Mouse (Mus musculus) retina, adult 2 months (tissue): Measurements from ENCODE around the gene Enoph1.

ENCODE experiments used
- DNase-seq: peaks from one replicate; pipeline ENCODE4 v3.0.0-alpha.2; 2012; ENCODE audit warnings: low read depth, low spot score

Enoph1 gene

DNA sequence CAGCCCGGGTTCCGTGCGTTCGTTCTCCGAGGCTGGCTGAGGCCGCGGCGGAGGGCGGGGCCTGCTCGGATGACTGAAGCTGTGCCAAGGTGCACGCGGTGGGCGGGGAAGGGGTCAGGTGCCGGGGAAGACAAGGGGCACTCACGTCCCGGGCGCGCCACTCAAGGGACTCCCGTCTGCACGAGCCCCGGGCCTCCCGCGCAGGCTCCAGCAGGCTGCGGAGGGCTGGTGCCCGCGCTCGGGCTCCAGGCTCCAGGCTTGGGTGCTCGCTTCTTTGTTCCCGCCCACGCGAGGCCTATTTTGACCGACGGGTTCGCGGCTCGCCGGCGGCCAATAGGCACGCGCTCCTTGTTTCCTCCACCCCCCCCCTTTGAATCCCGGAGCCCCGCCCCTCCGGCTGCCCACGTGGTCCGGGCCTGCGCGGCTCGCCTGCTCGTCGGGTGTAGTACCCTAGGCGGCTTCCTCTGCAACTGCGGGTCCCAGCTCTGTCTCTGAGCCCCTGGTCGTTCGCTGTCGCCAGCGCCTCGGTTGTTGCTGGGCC is at the start of gene Enoph1, which contains the start of gene Hnrnpdl:
Gene Enoph1, plus strand, starts transcription at position 384 of the 541 bp plus-strand sequence.
Gene Hnrnpdl, minus strand, starts transcription at position 63 of the 541 bp plus-strand sequence.
- DNase-seq, result peak; percentile 82

DNA sequence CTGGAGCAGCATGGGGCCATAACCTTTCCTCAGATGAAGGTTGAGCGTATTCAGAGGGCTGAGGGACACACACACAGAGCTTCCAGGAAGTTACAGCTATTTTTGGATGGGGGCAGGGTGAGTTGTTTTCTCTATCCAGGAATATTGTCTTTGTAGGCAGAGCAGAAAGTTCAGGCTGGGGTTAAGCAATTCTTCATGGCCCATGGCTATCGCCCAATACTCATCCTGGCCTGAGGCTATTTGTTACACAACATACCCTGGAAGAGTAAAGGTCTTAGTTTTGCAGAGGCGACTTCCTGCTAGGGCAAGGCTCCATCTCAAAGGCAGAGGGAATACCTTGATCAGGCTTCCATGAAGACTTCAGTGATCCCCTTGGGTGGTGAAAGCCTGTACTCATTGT is 45.6 kb upstream of the Enoph1 start:
- no peak for DNase-seq

DNA sequence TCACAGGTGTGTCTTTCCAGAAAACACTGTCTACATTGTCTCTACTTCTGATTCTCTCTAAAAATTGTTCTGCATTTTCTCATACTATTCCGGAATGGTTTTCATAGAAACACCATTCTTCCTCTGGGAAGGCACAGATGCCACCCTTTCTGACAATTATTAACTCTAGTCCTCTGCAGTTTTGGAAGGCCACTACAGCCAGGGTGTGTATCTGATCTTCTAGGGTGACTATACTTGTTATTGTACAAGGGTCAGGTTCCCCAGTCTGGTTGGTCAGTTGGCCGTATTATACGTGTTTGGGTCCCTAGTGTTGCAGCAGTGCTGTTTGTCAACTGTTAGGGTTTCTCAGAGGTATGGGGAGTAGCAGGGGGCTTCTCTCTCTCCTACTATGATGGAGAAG is 45.1 kb upstream of the Enoph1 start:
- no peak for DNase-seq

DNA sequence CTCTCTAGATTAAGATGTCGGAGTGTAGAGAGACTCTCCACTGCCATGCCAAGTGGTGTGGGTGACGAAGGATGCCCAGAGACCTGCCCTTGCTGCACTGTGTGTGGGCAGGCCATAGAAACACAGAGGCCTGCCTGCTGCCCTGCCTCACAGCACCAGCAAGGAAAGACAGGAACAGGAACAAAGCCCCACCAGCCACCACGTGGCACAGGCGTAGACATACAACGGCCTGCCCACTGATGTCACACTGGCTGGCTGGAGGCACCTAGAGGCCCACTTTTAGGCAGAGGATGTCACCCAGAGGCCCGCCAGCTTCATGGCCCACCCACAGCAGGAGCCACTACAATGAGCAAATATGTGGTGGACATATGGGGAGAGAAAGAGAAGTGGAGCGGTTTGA is 39.7 kb upstream of the Enoph1 start:
- no peak for DNase-seq

DNA sequence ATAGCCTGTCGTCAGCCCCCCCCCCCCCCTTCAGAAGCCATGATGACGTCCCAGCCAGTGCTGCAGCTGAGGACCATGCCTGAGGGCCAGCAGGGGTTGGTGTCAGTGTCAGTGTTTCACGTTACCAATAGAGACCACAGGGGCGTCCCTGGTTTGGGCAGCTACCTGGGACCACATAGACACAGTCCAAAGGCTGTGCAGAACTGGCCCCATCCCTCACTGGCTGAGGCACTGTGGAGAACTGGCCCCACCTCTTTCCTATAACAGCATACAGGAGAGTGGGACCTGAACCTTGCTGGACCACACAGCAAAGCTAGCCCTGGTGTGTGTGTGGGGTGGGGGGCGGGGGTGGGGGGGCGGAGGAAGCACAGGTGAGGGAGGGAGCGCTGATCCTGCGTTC is 39.3 kb upstream of the Enoph1 start:
- no peak for DNase-seq

DNA sequence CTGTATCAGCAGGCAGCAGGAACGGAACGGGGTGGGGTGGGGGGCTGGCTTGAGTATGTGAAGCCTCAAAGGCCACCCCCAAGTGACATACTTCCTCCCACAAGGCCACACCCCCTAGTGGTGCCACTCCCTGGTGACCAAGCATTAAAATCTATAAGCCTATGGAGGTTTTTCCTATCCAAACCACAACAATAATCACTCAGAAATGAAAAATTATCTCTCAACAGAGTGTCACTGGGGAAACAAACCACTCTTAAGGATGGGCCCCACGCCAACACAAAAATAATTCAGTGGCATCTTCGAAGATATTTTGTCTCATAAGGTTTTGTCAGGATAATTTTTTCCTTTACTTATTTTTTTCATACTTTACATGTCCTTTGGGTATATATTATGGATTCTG is 35.9 kb upstream of the Enoph1 start:
- DNase-seq, result no peak

DNA sequence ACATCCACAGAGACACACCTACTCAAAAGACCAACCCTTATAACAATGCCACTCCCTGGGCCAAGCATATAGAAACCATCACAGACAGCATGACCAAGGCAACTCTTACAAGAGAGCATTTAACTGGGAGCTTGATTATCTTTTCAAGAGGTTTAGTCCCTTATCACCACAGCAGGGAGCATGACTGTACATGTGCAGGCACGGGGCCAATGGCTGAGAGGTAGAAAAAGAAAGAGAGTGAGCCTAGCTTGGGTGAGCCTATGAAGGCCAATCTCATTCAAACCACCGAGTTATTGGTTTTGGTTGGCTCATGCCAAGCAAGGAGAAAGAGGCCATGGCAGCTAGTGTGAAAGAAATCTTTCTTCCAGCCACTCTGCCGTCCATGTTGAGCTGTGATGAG is 34.4 kb upstream of the Enoph1 start:
- no peak for DNase-seq

DNA sequence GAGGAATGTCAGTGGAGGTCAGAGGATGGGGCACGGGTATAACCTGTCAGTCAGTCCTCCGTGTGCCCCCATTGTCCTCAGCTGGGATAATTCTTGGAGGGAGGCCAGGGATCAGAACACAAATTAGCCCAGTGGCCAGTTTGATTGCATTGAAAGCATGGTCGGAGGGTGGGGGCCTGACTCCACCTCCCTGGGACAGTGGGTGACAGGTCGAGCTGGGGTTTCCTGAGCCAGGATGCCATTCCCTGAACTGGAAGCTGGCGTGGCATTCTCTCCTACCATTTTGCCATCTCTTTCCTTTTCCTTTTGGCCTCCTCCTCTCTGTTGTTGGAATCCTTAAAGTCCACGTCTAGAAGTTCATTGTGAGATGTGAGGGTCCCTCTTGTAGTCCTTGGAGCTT is 33.9 kb upstream of the Enoph1 start:
- no peak for DNase-seq

DNA sequence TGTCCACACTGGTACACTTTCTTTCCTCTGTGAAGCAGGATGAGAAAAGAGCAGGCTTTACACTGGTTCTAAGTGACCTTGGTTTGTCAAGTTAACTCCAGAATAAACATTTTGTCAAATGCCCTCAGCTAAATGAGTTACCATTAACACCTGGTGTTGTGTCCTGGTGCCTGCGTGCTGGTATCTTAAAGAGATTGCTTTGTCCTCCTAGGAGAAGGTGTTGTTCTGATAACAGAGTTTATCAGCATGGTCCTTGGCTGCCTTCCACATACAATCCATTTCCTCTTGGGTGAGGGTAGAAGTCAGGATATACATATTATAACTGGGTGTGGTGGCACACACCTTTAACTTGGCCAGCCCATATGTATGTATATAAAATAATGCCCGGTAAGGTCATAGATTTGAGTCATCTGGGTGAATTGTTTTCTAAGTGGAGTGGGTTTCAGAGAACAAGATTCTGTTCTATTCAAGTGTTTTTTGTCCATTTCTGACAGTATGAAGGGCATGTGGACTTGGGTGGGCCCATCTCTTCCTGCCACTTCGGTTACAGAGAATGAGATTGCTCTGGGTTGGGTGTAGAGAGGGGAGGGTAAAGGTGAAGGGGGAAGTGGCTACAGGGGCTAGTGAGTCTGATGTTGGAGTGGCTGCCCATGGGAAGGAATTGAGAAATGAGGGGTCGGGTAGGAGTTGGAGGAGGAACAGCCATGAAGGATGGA is 33.3 kb upstream of the Enoph1 start:
- no peak for DNase-seq

DNA sequence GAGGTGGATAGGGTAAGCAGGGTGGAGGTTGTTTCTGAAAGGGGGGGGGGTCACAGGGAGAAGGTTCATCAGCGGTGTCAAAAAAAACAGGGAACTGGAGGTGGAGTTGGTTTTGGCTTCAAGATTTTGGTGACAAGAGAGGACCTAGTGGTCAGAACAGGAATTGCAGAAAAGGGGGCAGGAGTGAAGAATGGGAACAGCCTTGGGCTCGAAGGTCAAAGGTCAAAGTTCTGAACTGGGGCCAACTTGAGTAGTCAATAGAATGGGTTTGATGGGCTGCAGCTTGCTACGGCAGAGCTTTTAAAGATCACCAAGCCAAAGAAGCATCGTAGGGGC is 32.8 kb upstream of the Enoph1 start:
- DNase-seq, result no peak

DNA sequence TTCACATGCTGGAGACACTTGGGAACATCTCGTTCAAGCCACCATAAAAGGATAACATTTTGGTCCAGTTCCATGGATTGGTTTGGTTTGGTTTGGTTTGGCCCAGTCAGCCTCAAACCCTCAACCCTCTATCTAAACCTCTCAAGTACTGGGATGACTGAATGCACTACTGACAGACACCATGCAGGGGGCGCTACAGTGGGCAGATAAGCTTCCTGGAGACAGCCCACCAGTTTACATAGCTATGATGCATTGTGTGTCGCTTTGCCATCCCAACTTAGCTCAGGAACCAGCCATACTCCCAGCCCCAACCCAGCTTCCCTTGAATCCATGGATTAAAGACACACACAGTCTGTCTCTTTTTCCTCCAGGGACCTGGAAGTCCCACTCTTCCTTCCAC is 31.3 kb upstream of the Enoph1 start:
- DNase-seq, result no peak

DNA sequence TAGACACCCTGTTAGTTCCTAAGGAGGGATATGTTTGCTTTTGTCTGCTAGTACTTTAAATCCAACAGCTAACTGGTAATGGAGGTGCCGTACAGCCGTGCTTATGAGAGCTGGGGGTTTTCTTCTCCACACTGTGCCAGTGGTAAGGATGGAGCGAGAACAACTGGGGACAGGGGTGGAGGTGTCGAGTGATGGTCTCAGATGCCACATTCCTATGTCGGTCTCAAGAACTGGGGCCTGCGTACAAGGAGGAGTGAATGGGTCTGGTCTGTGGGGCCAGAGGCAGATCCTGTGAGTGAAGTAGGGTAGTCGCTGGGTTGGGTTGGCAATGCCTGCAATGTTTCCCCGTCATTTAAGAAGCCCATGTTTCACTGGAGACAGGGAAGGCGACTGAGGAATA is 27.2 kb upstream of the Enoph1 start:
- no peak for DNase-seq

DNA sequence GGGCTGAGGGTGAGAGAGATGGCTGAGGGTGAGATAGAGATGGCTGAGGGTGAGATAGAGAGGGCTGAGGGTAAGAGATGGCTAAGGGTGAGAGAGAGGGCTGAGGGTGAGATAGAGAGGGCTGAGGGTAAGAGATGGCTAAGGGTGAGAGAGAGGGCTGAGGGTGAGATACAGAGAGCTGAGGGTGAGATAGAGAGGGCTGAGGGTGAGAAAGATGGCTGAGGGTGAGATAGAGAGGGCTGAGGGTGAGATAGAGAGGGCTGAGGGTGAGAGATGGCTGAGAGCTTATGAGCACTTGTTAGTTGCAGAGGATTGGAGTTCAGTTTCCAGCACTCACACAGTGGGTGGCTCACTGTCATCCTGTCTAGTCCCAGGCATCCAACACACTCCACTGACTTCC is 19.7 kb upstream of the Enoph1 start:
- DNase-seq, result no peak

DNA sequence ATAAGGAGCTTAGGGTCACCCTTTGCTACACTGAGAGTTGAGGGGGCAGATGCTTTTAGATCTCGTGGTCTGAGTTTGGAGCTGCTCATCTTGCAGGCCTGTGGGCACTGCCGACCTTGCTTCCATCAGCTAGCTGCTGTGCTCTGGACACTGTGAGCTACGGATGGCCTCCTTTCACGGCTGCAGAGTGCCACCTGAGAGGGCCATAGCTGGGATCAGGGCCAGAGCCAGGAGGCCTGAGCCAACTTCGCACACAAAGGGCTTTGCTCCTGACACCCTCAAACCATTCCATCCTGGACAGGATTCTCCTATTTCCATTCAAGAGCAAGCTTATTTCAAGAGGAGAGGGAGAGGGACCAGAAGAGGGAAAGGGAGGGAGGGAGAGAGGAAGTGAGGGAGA is 15.4 kb upstream of the Enoph1 start:
- no peak for DNase-seq

DNA sequence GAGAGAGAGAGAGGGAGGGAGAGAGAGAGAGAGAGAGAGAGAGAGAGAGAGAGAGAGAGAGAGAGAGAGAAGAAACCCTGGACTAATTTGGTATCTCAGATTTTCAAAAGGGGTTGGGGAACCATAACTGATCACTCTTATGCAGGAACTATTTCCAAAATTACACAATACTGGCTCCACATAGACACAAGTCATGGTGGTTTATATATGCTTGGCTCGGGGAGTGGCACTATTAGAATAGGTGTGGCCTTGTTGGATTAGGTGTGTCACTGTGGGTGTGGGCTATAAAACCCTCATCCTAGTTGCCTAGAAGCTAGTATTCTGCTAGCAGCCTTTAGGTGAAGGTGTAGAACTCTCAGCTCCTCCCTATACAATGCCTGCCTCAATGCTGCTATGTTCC is 14.9 kb upstream of the Enoph1 start:
- no peak for DNase-seq

DNA sequence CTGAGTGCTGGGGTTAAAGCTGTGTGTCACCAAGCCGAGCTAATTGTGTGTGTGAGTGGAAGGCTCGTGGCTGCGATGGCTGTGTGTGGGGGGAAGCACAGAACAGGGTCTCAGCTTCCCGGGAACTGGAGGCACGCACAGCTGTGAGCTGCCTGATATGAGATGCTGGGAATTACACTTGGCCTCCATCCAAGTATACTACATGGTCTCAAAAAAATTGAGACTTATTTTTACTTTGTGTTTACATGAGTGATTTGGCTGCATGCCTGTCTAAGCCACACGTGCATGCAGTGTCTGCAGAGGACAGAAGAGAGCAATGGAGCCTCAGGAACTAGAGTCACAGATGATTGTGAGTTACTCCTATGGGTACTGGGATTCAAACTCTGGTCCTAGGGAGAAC is 9.7 kb upstream of the Enoph1 start:
- DNase-seq, result no peak

DNA sequence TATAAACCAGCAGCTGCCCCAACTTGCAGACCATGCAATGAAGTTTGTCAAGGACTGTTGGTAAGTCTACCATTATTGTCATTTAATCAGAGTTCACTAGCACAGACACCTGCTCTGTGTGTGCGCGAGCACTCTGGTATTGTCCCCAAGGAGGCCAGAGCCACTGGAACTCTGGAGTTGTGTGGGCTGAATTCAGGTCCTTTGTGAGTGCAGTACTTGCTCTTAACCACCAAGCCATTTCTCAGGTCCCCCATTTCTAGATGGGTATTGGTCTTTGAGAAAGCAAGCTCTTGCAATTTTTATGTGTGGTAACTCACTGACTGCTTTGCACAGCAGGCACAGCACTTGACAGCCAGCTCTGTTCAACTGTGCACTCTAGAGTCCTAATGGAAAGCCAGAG is 7.7 kb upstream of the Enoph1 start:
- DNase-seq, result no peak

DNA sequence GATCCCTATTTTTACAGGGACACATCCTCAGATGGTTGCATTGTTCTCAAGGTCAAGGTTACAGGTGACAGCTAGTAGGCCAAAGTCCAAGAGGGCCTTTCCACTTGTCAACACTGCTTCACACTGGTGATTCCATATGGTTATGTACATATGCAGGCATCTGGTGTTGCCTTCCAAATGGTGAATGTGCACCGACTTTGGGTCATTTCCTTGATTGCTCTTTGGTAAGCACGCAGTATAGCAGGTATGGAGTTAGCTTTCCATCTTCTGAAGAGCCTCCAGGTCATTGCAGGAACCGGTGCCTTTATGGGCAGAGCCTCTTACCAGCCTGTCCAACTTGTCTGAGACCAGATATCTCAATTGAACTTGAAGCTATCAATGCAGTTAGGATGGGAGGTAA is 7.1 kb upstream of the Enoph1 start:
- no peak for DNase-seq

DNA sequence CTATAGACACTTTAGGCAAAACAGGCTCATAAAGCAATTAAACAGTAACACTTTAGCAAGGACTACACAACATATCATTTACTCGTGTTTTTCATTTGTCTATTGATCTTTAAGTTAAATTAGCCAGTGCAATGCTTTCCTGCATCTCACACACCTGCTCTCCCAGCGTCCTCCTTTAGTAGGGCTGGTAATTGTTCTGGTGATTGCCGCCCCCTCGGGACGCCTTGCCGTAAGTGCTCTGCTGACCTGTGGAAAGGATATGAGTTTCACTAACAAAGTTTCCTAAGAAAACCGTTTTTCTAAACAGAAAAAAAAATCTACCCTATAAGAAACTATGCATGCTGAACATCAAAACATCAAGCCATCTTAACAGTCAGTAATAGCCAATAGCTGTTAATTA is 3.8 kb upstream of the Enoph1 start:
- no peak for DNase-seq

DNA sequence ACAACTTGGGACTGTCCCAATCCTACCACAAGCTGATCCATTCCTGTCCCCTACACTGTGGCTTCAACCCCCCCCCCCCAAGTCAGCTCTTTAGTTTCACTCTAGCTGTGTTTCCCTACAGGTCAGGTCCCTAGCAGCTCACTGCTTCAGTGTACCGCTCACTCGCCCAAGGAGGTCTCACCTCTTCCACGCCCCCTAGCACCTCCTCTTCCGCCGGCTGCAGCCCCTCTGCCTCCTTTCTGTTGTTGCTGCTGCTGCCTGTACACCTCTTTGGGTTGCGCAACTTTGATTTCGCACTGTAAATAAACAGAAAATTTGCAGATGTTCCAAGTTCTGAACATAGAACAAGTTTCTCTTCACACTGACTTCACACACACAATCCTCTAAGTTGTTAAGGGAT is 3.1 kb upstream of the Enoph1 start:
- DNase-seq, result no peak

DNA sequence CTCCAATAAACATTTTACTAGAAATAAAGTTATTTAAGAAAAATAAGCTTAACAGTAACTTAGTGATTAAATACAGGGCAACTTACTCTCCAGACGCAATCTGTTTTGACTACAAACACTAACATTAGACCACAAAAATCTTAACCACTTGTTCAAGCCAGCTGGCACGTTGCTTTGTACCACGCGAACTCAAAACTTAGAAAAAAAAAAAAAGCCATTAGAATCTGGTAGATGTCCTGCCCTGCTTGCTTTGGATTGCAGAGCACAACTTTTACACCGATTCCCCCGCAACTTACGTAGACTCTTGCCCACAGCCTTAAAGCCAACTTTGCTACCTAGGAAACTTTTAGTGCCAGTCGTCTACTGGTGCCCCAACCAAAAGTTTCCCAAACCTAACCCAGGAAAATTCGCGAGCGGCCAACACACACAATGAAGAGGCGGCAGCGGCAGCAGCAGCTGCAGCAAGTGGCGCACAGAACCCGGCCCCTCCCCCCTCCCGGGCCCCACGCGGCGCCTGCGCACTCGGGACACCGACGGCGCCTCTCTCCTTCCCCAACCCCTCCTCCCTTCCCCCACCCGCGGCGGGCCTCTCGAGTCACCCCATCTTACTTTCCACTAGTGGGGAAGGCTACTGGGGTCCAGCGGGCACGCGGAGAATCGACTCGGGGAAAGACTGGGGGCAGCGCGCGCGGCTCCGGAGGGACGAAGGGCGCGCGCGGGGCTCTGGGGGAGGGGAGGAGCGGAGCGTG is 1.6 kb upstream of the Enoph1 start:
- DNase-seq, result peak; percentile 77

DNA sequence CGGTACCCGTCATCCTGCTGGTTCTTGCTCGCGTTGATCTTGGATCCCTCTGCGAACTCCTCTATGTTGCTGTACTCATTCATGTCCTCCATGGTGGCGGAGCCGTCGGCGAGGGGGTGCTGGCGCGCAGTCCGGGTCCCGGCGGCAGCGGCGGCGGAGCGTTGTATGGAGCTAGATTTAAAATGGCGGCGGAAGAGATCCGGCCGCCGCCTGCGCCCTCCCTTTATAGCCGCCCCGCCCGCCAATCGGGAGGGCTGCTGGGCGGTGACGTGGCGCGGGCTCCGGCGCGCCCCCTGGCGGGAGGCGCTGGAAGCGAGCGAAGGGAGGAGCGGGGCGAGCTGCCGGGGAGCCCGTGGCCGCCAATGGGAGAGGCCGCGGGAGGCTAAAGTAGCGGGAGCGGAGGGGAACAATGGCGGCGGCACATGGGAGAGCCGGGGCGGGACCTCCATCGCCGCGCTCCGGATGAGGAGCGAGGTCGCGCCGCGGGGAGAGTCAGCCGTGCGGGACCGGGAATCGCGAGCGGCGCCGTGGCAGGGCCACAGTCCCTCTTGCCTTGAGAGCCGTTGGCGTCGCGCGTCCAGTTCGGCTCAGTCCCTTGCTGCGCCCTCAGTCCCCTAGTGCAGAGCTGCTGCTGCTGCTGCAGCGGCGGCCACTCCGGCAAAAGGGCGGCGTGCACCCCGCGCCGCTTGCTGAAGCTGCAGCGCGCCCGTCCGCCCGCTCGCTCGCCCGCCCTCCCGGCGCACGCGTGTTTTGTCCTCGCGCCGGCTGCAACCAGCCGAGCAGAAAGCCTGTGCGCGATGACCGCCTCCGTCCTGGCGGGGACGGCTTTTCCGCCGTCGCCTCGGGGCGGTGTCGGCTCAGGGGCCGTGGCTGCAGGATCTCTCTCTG is 827 bp upstream of the Enoph1 start:
- DNase-seq, result peak; percentile 91
